Mouse (Mus musculus): Measurements from ENCODE around the gene Ctnnb1. TPM values are rescaled to one million over a fixed set of nuclear protein-coding genes. Genes with fewer than 3 reads are reported as not detected.

Ctnnb1 gene
- total RNA-seq, 1 experiment from 2014 or later: 727 TPM

GRCm38 (mm10) chr9:121000641-121001320 lies 71.8 kb downstream of the Ctnnb1 start:
- peak; percentile 26 for DNase-seq

- DNase-seq: peak; percentile 58
Measured at GRCm38 (mm10) chr9:121001681-121002540, 72.9 kb downstream of the Ctnnb1 start.

DNA sequence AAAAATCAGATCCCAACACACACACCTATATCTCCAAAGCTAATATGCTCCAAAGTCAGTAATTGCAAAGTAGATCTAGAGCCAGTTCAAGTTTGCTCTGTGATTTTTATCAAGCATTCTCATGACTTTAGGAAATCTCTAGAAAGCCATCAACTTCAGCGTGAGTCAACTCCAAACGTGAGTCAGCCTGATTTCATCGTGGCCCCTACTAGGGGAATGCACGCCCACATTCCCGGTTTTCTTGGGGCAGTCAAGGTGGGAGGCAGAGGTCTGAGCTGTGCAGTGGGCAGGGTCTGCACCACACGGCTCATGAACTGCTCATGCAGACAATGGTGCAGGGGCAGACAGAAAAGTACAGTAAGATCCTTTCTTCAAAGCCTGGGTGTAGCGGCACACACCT lies 76.9 kb downstream of the Ctnnb1 start:
- no peak for DNase-seq

Small RNA genes lying within 50 kb of the gene (microRNA-seq; reads per million reads assigned to microRNA genes)
- gene Mir7090: 0 reads per million in 2 experiments

All from adrenal gland, postnatal 14 days (tissue).